Mouse (Mus musculus) gastrocnemius, adult 18-20 months (tissue): ENCODE measurements around the gene Decr2. TPM values are rescaled to one million over a fixed set of nuclear protein-coding genes. Genes with fewer than 3 reads are reported as not detected.
A peak's percentile ranks its signal among the peaks of the same experiment; 100 is the strongest.
"Not testable (repeated sequence)": the region's sequence is repeated elsewhere in the genome, so short reads cannot be mapped to it uniquely, and the experiment has no call there.

ENCODE experiments used
- DNase-seq: peaks from one replicate; pipeline ENCODE4 v3.0.0; 2021; ENCODE audit warnings: low spot score
- total RNA-seq, 2 experiments: library from RNA; stranded (reverse); gene quantifications; 2 replicates each; pipeline ENCODE4 v1.2.3; 2021

The Decr2 gene
- total RNA-seq, 2 experiments from 2014 or later = 2.6 to 2.8 TPM

- DNase-seq = no peak
Observed at GRCm38 (mm10) chr17:26114061-26114460, 23.9 kb upstream of the Decr2 start.

DNA sequence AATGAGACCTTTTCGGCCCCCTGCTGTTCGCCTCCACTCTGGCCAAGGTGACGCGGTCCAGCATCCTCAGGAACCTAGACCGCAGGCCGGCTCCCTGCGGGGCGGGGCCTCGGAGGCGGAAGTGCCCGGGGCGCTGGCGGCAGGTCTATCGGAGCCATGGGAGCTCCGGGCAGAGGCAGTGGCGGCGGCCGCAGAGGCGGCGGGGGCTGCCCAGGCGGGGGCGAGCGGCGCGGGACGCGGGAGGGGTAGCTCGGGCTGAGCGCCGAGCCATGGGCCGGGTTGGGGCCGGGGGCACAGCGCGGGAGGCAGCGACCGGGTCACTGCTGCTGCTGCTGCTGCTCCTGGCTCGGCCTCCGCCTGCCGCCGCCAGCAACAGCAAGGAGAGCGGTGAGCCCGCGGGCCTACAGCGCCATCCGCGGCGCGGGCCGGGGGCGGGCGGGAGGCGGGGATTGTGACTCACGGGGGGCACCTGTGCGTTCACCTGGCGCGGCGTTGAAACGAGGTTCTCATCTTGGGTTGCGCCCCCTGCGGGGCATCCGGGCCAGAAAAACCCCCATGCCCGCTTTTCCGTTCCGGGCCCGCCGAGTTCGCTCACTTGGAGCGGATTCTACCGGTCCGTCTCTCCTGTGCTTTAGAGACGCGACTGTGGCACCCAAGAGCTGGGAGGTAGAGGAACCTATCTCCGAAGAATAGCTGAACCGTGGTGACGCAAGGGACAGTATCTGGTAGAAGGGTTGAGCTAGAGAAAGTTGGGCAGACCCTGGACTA, 23.2 kb upstream of the Decr2 start, which contains the start of gene Tmem8:
Tmem8 (plus strand) TSS at position 119 of the 768 bp plus-strand sequence.
- DNase-seq = peak; percentile 30

GRCm38 (mm10) chr17:26112751-26113150, 22.6 kb upstream of the Decr2 start:
- no peak for DNase-seq

- no peak for DNase-seq
Observed at GRCm38 (mm10) chr17:26111722-26112121, 21.6 kb upstream of the Decr2 start.

DNA sequence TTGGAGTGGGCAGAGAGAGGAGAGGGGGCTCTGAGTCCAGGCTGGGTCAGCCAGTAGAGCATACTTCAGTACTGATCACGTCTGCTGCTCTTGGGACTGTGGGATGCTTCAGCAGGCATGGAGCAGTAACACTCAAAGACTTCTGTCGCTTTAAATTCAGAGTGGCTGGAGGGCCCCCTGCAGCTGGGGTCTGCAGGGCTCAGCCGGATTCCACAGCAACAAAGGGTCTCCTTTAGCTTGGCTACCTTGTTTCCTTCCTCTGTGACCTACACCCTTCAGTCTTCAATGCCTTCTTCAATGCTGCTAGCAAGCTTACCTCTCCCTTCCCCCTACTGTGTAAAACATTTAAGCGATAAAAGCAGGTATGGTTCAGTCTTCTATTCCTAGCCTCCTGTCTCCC, 20.9 kb upstream of the Decr2 start:
- no peak for DNase-seq

- no peak for DNase-seq
Observed at GRCm38 (mm10) chr17:26110156-26110555, 20.0 kb upstream of the Decr2 start.

DNA sequence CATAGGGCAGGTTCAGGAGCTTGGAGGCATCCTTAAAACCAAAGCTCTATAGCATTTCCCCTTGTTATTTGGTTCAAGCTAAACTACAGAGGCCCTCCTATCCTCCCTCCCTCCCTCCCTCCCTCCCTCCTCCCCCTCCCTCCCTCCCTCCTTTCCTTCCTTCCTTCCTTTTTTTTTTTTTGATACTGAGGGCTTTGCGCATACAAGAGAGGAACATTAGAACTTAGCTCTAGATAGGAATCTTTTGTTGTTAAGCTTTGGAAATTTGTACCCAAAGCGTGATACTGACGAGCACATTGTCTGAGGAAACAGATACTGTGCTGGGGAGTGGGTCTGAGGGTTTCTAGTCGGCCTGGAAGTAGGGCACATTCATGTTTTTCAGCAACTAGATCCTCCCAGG, 15.5 kb upstream of the Decr2 start:
- DNase-seq = no peak

DNA sequence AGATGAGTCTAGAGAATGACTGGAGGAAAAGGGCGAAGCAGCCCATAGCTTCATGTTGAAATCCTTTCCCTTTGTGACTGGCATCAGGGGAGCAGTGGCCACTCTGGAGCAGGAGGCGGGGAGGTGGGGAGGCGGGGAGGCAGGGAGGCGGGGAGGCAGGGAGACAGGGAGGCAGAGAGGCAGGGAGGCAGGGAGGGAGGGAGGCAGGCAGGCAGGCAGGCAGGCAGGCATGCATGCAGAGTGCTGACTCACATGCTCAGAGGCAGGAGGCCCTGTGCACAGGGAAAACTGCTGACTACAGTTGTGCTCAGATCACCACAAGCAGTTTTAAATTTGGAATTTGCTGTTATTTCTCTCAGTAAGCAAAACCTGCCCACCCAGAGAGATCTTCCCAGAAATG, 11.3 kb upstream of the Decr2 start:
- no peak for DNase-seq

- no peak for DNase-seq
Observed at GRCm38 (mm10) chr17:26100166-26100565, 10.0 kb upstream of the Decr2 start.

GRCm38 (mm10) chr17:26099316-26099715, 9.2 kb upstream of the Decr2 start:
- not testable (repeated sequence) for DNase-seq

DNA sequence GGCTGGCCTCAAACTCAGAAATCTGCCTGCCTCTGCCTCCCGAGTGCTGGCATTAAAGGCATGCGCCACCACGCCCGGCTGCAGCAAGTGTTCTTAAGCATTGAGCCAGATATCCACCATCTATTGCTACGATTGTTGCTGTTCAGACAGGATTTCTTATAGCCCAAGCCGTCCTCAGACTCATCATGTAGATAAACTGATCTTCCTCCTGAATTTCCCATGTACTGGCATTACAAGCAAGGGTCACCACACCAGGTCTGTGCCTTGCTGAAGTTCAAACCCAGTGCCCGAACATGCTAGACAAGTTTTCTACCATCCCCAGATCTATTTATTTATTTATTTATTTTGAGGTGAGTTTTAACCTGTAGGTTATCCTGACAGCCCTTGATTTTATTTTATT, 8.3 kb upstream of the Decr2 start:
- no peak for DNase-seq

DNA sequence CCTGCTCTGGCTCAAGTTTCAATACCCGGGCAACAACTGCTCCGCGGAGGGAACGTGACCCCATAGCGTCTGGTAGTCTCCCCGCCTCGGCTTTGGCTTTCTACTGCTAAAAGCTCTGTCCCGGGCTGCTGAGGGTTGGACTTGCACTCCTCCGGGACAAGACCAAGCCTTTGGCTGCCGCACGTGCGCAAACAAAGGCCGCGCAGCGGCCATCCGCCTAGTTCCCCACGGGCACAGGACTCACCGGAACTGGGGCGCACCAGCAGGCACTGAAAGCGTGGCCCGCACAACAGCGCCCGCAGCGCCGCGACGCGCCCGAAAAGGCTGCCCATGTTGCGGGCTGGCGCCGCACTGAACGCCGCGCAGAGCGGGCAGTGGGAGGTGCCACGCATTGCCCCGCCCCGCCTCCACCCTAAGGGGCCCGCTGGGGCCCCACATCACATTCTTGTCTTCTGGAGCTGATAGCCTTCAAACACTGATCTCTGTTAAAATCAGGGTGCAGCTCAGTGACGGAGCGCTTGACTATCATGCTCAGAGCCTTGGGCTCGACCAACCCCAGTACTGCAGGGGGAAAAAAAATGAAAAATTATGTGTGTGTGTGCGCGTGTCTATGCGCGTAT, 5.1 kb upstream of the Decr2 start, which contains the start of gene Nme4:
Nme4 (minus strand) TSS at position 482 of the 620 bp plus-strand sequence.
- DNase-seq = no peak

DNA sequence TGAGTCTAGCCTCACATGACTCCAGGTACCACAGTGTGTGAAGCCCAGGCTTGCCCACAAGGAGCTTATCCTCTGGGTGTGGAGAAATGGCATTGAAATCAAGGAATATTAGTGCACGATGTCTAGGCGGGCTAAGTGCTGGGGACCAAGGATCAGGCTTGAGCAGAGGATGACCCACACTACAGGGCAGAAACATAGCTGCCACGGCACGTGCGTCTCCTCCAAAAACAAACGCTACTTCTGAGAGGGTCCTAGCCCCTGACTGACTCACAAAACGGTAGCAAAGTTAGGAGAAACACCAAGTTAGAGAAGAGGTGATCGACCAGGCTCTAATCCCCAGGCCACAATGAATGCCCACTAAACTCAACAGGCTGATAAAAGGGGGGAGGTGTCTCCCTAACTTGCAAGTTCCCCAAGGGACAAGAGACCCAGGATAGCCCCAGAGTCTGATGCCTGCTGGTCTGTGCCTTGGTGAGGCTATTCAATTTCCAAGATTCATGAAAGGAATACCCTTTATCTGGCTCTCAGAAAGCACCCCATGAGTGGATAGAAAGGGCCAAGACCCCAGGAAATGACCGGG, 4.5 kb upstream of the Decr2 start:
- DNase-seq = no peak

- no peak for DNase-seq
Observed at GRCm38 (mm10) chr17:26087059-26087564, 3.0 kb downstream of the Decr2 start.

- no peak for DNase-seq
Observed at GRCm38 (mm10) chr17:26080867-26081266, 9.3 kb downstream of the Decr2 start.

DNA sequence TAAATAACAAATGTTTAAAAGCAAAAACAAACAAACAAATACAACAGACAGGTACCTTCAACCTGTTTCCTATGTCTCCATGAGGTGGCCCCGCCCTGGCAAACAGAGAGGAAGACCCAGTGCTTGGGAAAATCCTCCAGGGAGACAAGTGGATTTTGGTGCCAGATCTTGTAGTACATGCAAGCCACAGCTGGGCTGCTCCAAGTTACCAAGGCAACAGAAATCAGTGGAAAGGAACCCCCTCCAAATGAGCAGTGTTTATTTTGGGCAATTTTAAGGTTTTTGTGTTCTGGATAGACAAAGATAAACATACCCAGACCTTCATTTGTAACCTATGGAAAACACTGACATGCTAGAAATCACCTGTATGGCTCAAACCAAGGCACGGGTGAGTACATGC, 11.3 kb downstream of the Decr2 start:
- DNase-seq = no peak

- no peak for DNase-seq
Observed at GRCm38 (mm10) chr17:26075246-26075645, 14.9 kb downstream of the Decr2 start.

- no peak for DNase-seq
Observed at GRCm38 (mm10) chr17:26070136-26070535, 20.0 kb downstream of the Decr2 start.

DNA sequence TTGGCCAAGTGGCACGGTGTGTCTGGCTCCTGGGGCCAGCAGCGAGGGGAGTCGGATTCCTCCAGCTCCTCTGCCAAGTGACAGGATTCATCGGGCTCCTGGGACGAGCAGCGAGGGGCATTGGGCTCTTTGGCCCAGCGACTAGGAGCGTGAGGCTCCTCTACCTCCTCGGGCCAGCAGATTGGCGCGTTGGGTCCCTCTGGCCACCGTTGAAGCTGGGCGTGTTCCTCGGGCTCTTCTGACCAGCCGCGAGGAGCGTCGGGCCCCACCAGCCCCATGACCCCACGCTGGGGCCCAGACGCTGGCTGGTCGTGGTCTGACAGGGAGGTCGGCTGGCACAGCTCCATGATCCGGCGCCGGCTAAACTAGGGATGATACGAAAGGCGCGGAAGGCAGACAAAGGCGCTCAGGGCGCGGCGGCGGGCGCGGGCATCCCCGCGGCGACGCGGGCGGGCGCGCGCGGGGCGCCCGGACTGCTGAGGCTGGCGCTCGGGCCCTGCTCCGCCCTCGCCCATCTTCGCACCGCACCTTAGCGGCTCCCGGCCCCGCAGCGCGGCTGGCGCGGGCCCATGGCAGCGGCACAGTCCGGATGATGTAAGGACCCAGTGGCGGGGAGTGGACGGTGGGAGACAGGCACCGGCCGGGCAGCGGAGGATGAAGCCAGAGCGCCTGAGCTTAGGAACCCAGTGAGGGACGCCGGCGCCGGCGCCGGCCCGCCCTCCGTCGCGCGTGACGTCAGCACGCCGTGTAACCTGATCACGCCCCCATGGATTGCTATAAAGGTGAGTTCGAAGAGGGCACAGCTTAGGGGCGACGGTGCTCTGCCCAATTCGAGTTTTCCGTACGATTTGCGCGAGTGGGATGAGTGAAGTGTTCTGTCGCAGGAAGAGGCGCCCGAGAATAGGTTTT, 21.1 kb downstream of the Decr2 start, which contains the start of gene Rab11fip3:
Rab11fip3 (minus strand) TSS at position 725 of the 909 bp plus-strand sequence.
- DNase-seq = peak; percentile 82

DNA sequence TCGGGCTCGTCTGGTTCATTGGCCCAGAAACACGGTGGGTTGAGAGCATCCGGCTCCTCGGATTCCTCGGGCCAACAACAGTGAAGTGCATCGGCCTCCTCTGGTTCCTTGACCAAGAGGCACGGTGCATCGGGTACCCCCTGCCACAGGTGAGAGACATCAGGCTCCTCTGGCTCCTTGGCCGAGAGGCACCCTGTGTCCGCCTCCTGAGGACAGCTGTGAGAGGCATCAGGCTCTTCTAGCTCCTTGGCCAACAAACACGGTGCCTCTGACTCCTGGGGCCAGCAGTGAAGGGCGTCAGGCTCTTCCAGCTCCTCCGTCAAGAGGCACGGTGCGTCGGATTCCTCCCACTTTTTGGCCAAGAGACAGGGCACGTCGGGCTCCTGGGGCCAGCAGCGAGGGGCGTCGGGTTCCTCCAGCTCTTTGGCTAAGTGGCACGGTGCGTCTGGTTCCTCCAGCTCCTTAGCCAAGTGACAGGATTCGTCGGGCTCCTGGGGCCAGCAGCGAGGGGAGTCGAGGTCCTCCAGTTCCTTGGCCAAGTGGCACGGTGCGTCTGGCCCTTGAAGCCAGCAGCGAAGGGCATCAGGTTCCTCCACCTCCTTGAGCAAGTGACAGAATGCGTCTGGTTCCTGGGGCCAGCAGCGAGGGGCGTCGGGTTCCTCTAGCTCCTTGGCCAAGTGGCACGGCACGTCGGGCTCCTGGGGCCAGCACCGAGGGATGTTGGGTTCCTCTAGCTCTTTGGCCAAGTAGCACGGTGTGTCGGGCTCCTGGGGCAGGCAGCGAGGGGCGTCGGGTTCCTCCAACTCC, 21.9 kb downstream of the Decr2 start:
- peak; percentile 77 for DNase-seq
